Mouse (Mus musculus) CH12.LX (cell line): ENCODE results near the gene Aldh1a2. TPM values are rescaled to one million over a fixed set of nuclear protein-coding genes. Genes with fewer than 3 reads are reported as not detected.

Experiments
- DNase-seq: peaks from one replicate; pipeline ENCODE4 v3.0.0-alpha.2; 2013; ENCODE audit errors: extremely low read depth
- H3K27ac ChIP-seq: 2 replicates; pipeline ENCODE4 v1.5.1; 2012; ENCODE audit warnings: low read depth, mild to moderate bottlenecking, control low read depth, moderate library complexity; ENCODE audit not compliant: insufficient read depth
- H3K27me3 ChIP-seq: replicated peaks from 2 replicates; pipeline ENCODE3; 2012; ENCODE audit warnings: inconsistent platforms
- H3K36me3 ChIP-seq, 2 experiments: replicated peaks in 1 of 2; 2 replicates each; pipeline versions ENCODE3 to v1.6.1; 2012; ENCODE audit warnings: inconsistent platforms in 1 of 2, low read length in 1 of 2, mild to moderate bottlenecking in 1 of 2, mixed read lengths in 1 of 2, moderate library complexity in 1 of 2; ENCODE audit not compliant: control insufficient read depth in 1 of 2, insufficient read depth in 1 of 2
- H3K4me1 ChIP-seq, 2 experiments: 2 replicates each; pipeline ENCODE4 v1.6.1; 2012; ENCODE audit warnings: inconsistent platforms in 1 of 2, moderate library complexity in 1 of 2; ENCODE audit not compliant: insufficient read depth in 2 of 2, control insufficient read depth in 1 of 2
- H3K4me2 ChIP-seq: 2 replicates; pipeline ENCODE4 v1.6.1; 2012; ENCODE audit warnings: low read depth, mild to moderate bottlenecking, control low read depth; ENCODE audit not compliant: poor library complexity, insufficient read depth, severe bottlenecking
- H3K4me3 ChIP-seq, 3 experiments: fragments of 150-350 bp in 1 of 3; sonication (generic) in 1 of 3; replicated peaks in 1 of 3; 2 replicates each; pipeline versions ENCODE3 to v1.5.1; 2011 to 2012; ENCODE audit warnings: low read depth in 2 of 3, low read length in 2 of 3, mild to moderate bottlenecking in 2 of 3, moderate library complexity in 2 of 3, control low read depth in 1 of 3, improper control_type of control experiment in 1 of 3, inconsistent platforms in 1 of 3, mixed read lengths in 1 of 3; ENCODE audit not compliant: poor library complexity in 1 of 3
- H3K79me2 ChIP-seq: replicated peaks from 2 replicates; pipeline ENCODE4 v1.6.1; 2012; ENCODE audit warnings: mild to moderate bottlenecking, moderate library complexity; ENCODE audit not compliant: control insufficient read depth, poor library complexity, insufficient read depth, severe bottlenecking; ENCODE audit errors: extremely low read depth
- H3K9ac ChIP-seq: 2 replicates; pipeline ENCODE4 v1.6.1; 2012; ENCODE audit warnings: low read depth, mild to moderate bottlenecking, control low read depth, moderate library complexity; ENCODE audit not compliant: insufficient read depth
- H3K9me3 ChIP-seq: replicated peaks from 2 replicates; pipeline ENCODE3; 2012; ENCODE audit warnings: low read length, inconsistent platforms, mixed read lengths
- BHLHE40 ChIP-seq: IDR thresholded peaks from 2 replicates; pipeline ENCODE4 v1.6.1; 2011; ENCODE audit warnings: mild to moderate bottlenecking, low read depth, low read length, improper control_type of control experiment
- CTCF ChIP-seq, 2 experiments: IDR thresholded peaks in 1 of 2; conservative IDR thresholded peaks in 1 of 2; 2 replicates each; pipeline ENCODE4 v1.5.1; 2011 to 2012; ENCODE audit warnings: low read depth in 2 of 2, low read length in 2 of 2, improper control_type of control experiment in 1 of 2, inconsistent platforms in 1 of 2, mild to moderate bottlenecking in 1 of 2, moderate library complexity in 1 of 2
- E2F4 ChIP-seq: IDR thresholded peaks from 2 replicates; pipeline ENCODE4 v1.6.1; 2011; ENCODE audit warnings: low read depth, low read length, improper control_type of control experiment; ENCODE audit not compliant: insufficient replicate concordance
- GABPA ChIP-seq: IDR thresholded peaks from 2 replicates; pipeline ENCODE4 v1.6.1; 2012; ENCODE audit warnings: low read depth, low read length, improper control_type of control experiment, inconsistent platforms; ENCODE audit not compliant: insufficient replicate concordance
- JUN ChIP-seq: IDR thresholded peaks from 2 replicates; pipeline ENCODE4 v1.6.1; 2011; ENCODE audit warnings: low read depth, mild to moderate bottlenecking, low read length, improper control_type of control experiment, moderate library complexity; ENCODE audit not compliant: insufficient read depth
- JUND ChIP-seq: conservative IDR thresholded peaks from 2 replicates; pipeline ENCODE4 v1.6.1; 2011; ENCODE audit warnings: low read depth, low read length, improper control_type of control experiment
- KAT2A ChIP-seq: IDR thresholded peaks from 2 replicates; pipeline ENCODE4 v1.6.1; 2012; ENCODE audit warnings: low read length, improper control_type of control experiment, inconsistent platforms; ENCODE audit not compliant: insufficient replicate concordance
- MAFK ChIP-seq: IDR thresholded peaks from 2 replicates; pipeline ENCODE4 v1.6.1; 2011; ENCODE audit warnings: low read length, improper control_type of control experiment; ENCODE audit not compliant: insufficient replicate concordance
- MAZ ChIP-seq: IDR thresholded peaks from 2 replicates; pipeline ENCODE4 v1.6.1; 2012; ENCODE audit warnings: low read depth, mild to moderate bottlenecking, inconsistent platforms, low read length, improper control_type of control experiment, moderate library complexity
- MXI1 ChIP-seq: IDR thresholded peaks from 2 replicates; pipeline ENCODE4 v1.6.1; 2011; ENCODE audit warnings: mild to moderate bottlenecking, low read depth, low read length, improper control_type of control experiment
- NELFE ChIP-seq: IDR thresholded peaks from 2 replicates; pipeline ENCODE4 v1.6.1; 2011; ENCODE audit warnings: low read depth, low read length, improper control_type of control experiment
- POLR2A ChIP-seq: IDR thresholded peaks from 2 replicates; pipeline ENCODE4 v1.6.1; 2011; ENCODE audit warnings: low read depth, mild to moderate bottlenecking, improper control_type of control experiment, low read length
- POLR2AphosphoS2 ChIP-seq: IDR thresholded peaks from 2 replicates; pipeline ENCODE4 v1.6.1; 2011; ENCODE audit warnings: low read depth, low read length, improper control_type of control experiment
- RCOR1 ChIP-seq: conservative IDR thresholded peaks from 2 replicates; pipeline ENCODE4 v1.6.1; 2012; ENCODE audit warnings: low read depth, mild to moderate bottlenecking, inconsistent platforms, low read length, improper control_type of control experiment
- SIN3A ChIP-seq: IDR thresholded peaks from 2 replicates; pipeline ENCODE4 v1.6.1; 2012; ENCODE audit warnings: low read length, improper control_type of control experiment, inconsistent platforms
- SMC3 ChIP-seq: IDR thresholded peaks from 2 replicates; pipeline ENCODE4 v1.6.1; 2011; ENCODE audit warnings: low read depth, low read length, improper control_type of control experiment
- UBTF ChIP-seq: IDR thresholded peaks from 2 replicates; pipeline ENCODE4 v1.6.1; 2012; ENCODE audit warnings: low read depth, mild to moderate bottlenecking, inconsistent platforms, low read length, improper control_type of control experiment, moderate library complexity
- USF1 ChIP-seq: IDR thresholded peaks from 2 replicates; pipeline ENCODE4 v1.6.1; 2014; ENCODE audit warnings: low read depth, mild to moderate bottlenecking, inconsistent platforms, low read length, improper control_type of control experiment
- USF2 ChIP-seq: conservative IDR thresholded peaks from 2 replicates; pipeline ENCODE4 v1.6.1; 2011; ENCODE audit warnings: low read depth, low read length, improper control_type of control experiment
- ZKSCAN1 ChIP-seq: IDR thresholded peaks from 2 replicates; pipeline ENCODE4 v1.6.1; 2012; ENCODE audit warnings: low read depth, inconsistent platforms, low read length, improper control_type of control experiment, borderline replicate concordance
- ZMIZ1 ChIP-seq: IDR thresholded peaks from 2 replicates; pipeline ENCODE4 v1.6.1; 2012; ENCODE audit warnings: low read depth, mild to moderate bottlenecking, inconsistent platforms, low read length, improper control_type of control experiment
- dilution Hi-C: fragments of 300-500 bp; cut with MboI; formaldehyde crosslinking; loops from 2 replicates; pipeline ENCODE4 v1.14.3; 2020; ENCODE audit warnings: low sequenced_read_pairs; ENCODE audit not compliant: extremely low pct_unique_long_range_greater_than_20kb, extremely low pct_ligation_motif_present
- in situ Hi-C: fragments of 300-500 bp; cut with MboI; formaldehyde crosslinking; loops from 3 replicates; pipeline ENCODE4 v1.14.3; 2019; ENCODE audit warnings: low sequenced_read_pairs, low pct_ligation_motif_present, low pct_unique_long_range_greater_than_20kb, mixed read lengths
- polyA plus RNA-seq: library from polyadenylated mRNA; unstranded; fragments of >175 nt; gene quantifications from 2 replicates; pipeline ENCODE4 v1.2.1, GENCODE M21; 2012; ENCODE audit warnings: low read depth; ENCODE audit not compliant: insufficient read length
- total RNA-seq, 2 experiments: library from RNA; depleted of rRNA; stranded (reverse); fragments of 300-350 nt in 1 of 2; fragments of >200 nt in 1 of 2; gene quantifications; 2 replicates each; pipeline ENCODE4 v1.2.3; 2012 to 2014

The Aldh1a2 gene
- total and polyA plus RNA-seq, 3 experiments, result 0.77 to 11.9 (median 1.4) TPM

GRCm38 (mm10) chr9:71216996-71217792, 1.6 kb downstream of the Aldh1a2 start:
- Histone ChIP-seq H3K4me3 (no peak overlapping the region), H3K79me2 (no peaks in the 10 kb centered on the region), H3K4me1 (peaks cover 0 to 7% of the 10 kb centered on the region in 2 experiments; a peak in 2 of 4 replicates), H3K4me2 (no peak overlapping the region), H3K27ac (no peak overlapping the region), H3K36me3 (no peaks in the 10 kb centered on the region), H3K9ac (no peak overlapping the region), H3K27me3 (no peaks in the 10 kb centered on the region), H3K9me3 (peaks cover 13% of the 10 kb centered on the region)
- TF ChIP-seq BHLHE40, result no peak
- no peak for TF ChIP-seq POLR2A
- TF ChIP-seq JUND, result no peak
- no peak for TF ChIP-seq KAT2A
- no peak for TF ChIP-seq USF1
- no peak for TF ChIP-seq UBTF
- TF ChIP-seq MAZ, result no peak
- no peak for TF ChIP-seq RCOR1
- no peak for TF ChIP-seq SIN3A
- no peak for TF ChIP-seq NELFE
- TF ChIP-seq JUN, result no peak
- TF ChIP-seq GABPA, result no peak
- in situ Hi-C loops, result loop anchor here (10.0 to 25.0 kb wide), 3 partner anchors 98 to 395 kb away; no protein-coding TSS in a partner anchor
- DNase-seq, result no peak
- dilution Hi-C loops, result no loop called here

DNA sequence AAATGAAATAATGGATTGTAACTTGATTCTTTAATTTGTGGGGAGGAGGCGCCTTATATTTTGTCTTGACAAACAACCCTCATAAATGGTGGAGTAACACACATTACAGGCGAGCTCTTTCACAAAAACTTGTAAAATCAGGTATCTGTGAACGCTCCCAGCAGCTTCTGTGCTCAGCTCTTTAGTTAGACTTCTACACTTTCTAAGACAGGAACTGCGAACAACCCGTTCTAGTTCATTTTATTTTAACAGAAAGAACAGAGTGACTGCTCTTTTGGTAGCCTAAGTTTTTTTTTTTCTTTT, 2.2 kb downstream of the Aldh1a2 start:
- Histone ChIP-seq H3K36me3 (no peaks in the 10 kb centered on the region), H3K9ac (no peak overlapping the region), H3K4me1 (peaks cover 0 to 7% of the 10 kb centered on the region in 2 experiments; a peak in 2 of 4 replicates), H3K79me2 (no peaks in the 10 kb centered on the region), H3K4me3 (no peak overlapping the region), H3K4me2 (no peak overlapping the region), H3K9me3 (peaks cover 13% of the 10 kb centered on the region), H3K27ac (no peak overlapping the region), H3K27me3 (no peaks in the 10 kb centered on the region)
- in situ Hi-C loops, result loop anchor here (10.0 to 25.0 kb wide), 3 partner anchors 97 to 395 kb away; no protein-coding TSS in a partner anchor
- no peak for DNase-seq
- dilution Hi-C loops, result no loop called here
- TF ChIP-seq ZMIZ1, result no peak
- no peak for TF ChIP-seq UBTF
- TF ChIP-seq GABPA, result no peak
- no peak for TF ChIP-seq BHLHE40
- no peak for TF ChIP-seq USF2
- no peak for TF ChIP-seq CTCF (conservative IDR thresholded peaks at IDR 0.05 in 1 of 2, IDR thresholded peaks at IDR 0.05 in 1 of 2; ENCODE audit: low read depth in 2 of 2, low read length in 2 of 2)
- TF ChIP-seq SMC3, result no peak
- TF ChIP-seq POLR2A, result no peak
- no peak for TF ChIP-seq POLR2AphosphoS2
- TF ChIP-seq ZKSCAN1, result no peak
- TF ChIP-seq USF1, result no peak
- TF ChIP-seq E2F4, result no peak
- TF ChIP-seq MAZ, result no peak
- TF ChIP-seq MAFK, result no peak
- no peak for TF ChIP-seq MXI1
